Mouse (Mus musculus) right cerebral cortex, adult 2 months (tissue): ENCODE results near the gene Dnmt1.

Source experiments
- DNase-seq, 2 experiments: peaks; one replicate each; pipeline ENCODE4 v3.0.0; 2021 to 2022; ENCODE audit warnings: low spot score in 2 of 2

Dnmt1 gene

GRCm38 (mm10) chr9:20943396-20943795, 16.3 kb downstream of the Dnmt1 start:
- DNase-seq, result no peak

- DNase-seq, result no peak
These were observed 36.4 kb downstream of the Dnmt1 start for GRCm38 (mm10) chr9:20923258-20923657.

GRCm38 (mm10) chr9:20916160-20916559, 43.5 kb downstream of the Dnmt1 start:
- peak in 1 of 2 experiments; percentile 23 for DNase-seq

GRCm38 (mm10) chr9:20909948-20910347, 49.7 kb downstream of the Dnmt1 start:
- peak; percentile 38 to 40 for DNase-seq

- no peak for DNase-seq
These were observed 57.6 kb downstream of the Dnmt1 start for GRCm38 (mm10) chr9:20902174-20902491.

- DNase-seq, result peak in 1 of 2 experiments; percentile 47
These were observed 58.1 kb downstream of the Dnmt1 start for GRCm38 (mm10) chr9:20901466-20902173.

- peak; percentile 82 to 84 for DNase-seq
These were observed 61.1 kb downstream of the Dnmt1 start, which contains the start of gene Eif3g for GRCm38 (mm10) chr9:20898511-20899073. Eif3g (minus strand) TSS chr9:20898623.

- no peak for DNase-seq
These were observed 61.8 kb downstream of the Dnmt1 start for GRCm38 (mm10) chr9:20897736-20898510.

GRCm38 (mm10) chr9:20895382-20895781, 64.3 kb downstream of the Dnmt1 start:
- no peak for DNase-seq

- DNase-seq, result no peak
These were observed 65.1 kb downstream of the Dnmt1 start for GRCm38 (mm10) chr9:20894629-20895028.

GRCm38 (mm10) chr9:20893590-20894343, 65.9 kb downstream of the Dnmt1 start:
- no peak for DNase-seq

- no peak for DNase-seq
These were observed 66.6 kb downstream of the Dnmt1 start for GRCm38 (mm10) chr9:20893069-20893468.

- no peak for DNase-seq
These were observed 67.5 kb downstream of the Dnmt1 start for GRCm38 (mm10) chr9:20892104-20892653.

GRCm38 (mm10) chr9:20891339-20892103, 68.2 kb downstream of the Dnmt1 start:
- DNase-seq, result no peak

GRCm38 (mm10) chr9:20890411-20890810, 69.3 kb downstream of the Dnmt1 start:
- DNase-seq, result no peak

- no peak for DNase-seq
These were observed 70.2 kb downstream of the Dnmt1 start for GRCm38 (mm10) chr9:20889185-20890141.

GRCm38 (mm10) chr9:20888386-20888765, 71.3 kb downstream of the Dnmt1 start:
- no peak for DNase-seq

GRCm38 (mm10) chr9:20887704-20888385, 71.8 kb downstream of the Dnmt1 start, which contains the start of gene Ppan:
Ppan (plus strand) TSS chr9:20888175.
- DNase-seq, result peak; percentile 96 to 98

- DNase-seq, result no peak
These were observed 72.5 kb downstream of the Dnmt1 start for GRCm38 (mm10) chr9:20887191-20887590.
